ENCODE assay signal across 8 mouse cellular contexts in the genomic region with DNA sequence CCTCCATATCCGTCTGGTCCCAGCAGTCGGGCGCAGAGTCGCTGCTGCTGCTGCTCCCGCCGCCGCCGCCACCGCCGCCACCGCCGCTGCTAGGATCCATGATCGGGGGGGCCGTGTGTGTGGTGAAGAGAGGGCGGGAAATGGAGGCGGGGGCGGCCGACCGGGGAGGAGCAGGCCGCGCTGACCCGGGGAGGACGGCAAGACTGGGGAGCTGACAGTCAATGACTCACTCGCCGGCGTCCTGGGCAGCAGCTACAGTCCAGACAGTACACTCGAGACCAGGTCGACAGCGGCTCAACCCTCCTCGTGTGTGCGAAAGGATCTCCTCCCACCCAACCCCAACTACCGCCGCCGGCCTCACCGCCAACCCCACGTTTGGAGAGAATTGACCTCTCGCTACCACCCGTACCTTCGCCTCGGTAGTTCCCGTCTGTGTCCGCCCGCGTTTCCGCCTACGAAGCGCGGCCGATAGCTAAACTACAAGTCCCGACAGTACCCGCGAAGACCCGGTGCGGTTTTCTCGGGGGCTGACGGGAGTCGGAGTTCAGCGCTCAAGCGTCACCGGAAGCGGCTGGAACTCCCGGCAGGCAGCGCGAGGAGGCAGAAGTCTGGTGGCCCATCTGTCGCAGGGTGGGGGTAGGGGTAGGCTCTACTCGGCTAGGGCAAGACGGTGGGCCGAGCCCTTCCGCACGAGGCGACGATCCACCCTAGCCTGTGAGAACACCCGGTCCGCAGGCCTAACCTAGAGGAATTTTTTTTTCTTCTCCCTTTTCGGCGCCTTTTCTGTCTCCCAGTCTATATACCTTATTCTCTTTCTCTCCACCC. TPM values are rescaled to one million over a fixed set of nuclear protein-coding genes. Genes with fewer than 3 reads are reported as not detected.
DNase-seq lines count a peak whose midpoint lies in the region; ATAC-seq lines count a peak whose summit lies in the region.

A gene (minus strand): TSS at position 428 of the 825 bp plus-strand sequence.

- H3K4me2 ChIP-seq in forebrain, embryonic 14.5 days (ENCODE audit: low read length) = peak within 1 kb of the TSS; percentile 90
- peak within 1 kb of the TSS; percentile 91 for H3K4me2 ChIP-seq in neural tube, embryonic 15.5 days

- intact Hi-C loops in heart, postnatal 14 days (cut with DNase I) = loop anchor here (2.0 to 5.0 kb wide), 3 partner anchors 52 to 707 kb away; a partner anchor contains a TSS

- no peaks in the 10 kb centered on the region for H3K27me3 ChIP-seq in forebrain, embryonic 14.5 days (replicated peaks; ENCODE audit: control insufficient read depth, insufficient read depth, low read length)
- H3K27me3 ChIP-seq in neural tube, embryonic 15.5 days (replicated peaks) = no peaks in the 10 kb centered on the region

- ATAC-seq in forebrain, embryonic 14.5 days = peak; percentile 98
- peak; percentile 98 for ATAC-seq in neural tube, embryonic 15.5 days (ENCODE audit: low FRiP score)

- H3K9me3 ChIP-seq in forebrain, embryonic 14.5 days (replicated peaks; ENCODE audit: control insufficient read depth, low read length) = no peaks in the 10 kb centered on the region
- H3K9me3 ChIP-seq in neural tube, embryonic 15.5 days (replicated peaks) = no peaks in the 10 kb centered on the region

- peak within 1 kb of the TSS; percentile 99 for H3K4me3 ChIP-seq in forebrain, embryonic 14.5 days (ENCODE audit: low read depth, low read length)
- peak within 1 kb of the TSS; percentile 99 for H3K4me3 ChIP-seq in neural tube, embryonic 15.5 days (replicated peaks)

- H3K36me3 ChIP-seq in forebrain, embryonic 14.5 days (ENCODE audit: control insufficient read depth, insufficient read depth, low read length) = no peaks in the 10 kb centered on the region
- H3K36me3 ChIP-seq in neural tube, embryonic 15.5 days = no peaks in the 10 kb centered on the region

- peak within 1 kb of the TSS; percentile 93 for H3K27ac ChIP-seq in forebrain, embryonic 14.5 days (ENCODE audit: low read depth, low read length)
- H3K27ac ChIP-seq in neural tube, embryonic 15.5 days (replicated peaks) = peak within 1 kb of the TSS; percentile 94

- peaks cover 15% of the 10 kb centered on the region for H3K4me1 ChIP-seq in forebrain, embryonic 14.5 days (ENCODE audit: control insufficient read depth, insufficient read depth, low read length)
- H3K4me1 ChIP-seq in neural tube, embryonic 15.5 days = peaks cover 22% of the 10 kb centered on the region

- WGBS in forebrain, embryonic 14.5 days = under 1% methylated on average over 72 of the region's 76 CpGs
- WGBS in neural tube, embryonic 15.5 days = under 1% methylated on average over 70 of the region's 76 CpGs

- peak within 1 kb of the TSS; percentile 90 for H3K9ac ChIP-seq in forebrain, embryonic 14.5 days (ENCODE audit: low read length)
- peak within 1 kb of the TSS; percentile 94 for H3K9ac ChIP-seq in neural tube, embryonic 15.5 days (replicated peaks)

- peak; percentile 98 for DNase-seq in ES-CJ7 (ENCODE audit: low read depth, low spot score)
- peak; percentile 98 for DNase-seq in cerebellum, adult 11 months
- DNase-seq in forebrain, embryonic 14.5 days (ENCODE audit: low spot score) = peak; percentile 99
- DNase-seq in heart, postnatal 14 days = peak; percentile 97 to 98
- peak; percentile 99 for DNase-seq in layer of hippocampus, adult 11-12 months (ENCODE audit: low spot score)
- DNase-seq in lung, adult 18-20 months = peak; percentile 99
- DNase-seq in testis, postnatal 14 days (ENCODE audit: low spot score) = peak; percentile 99

RNA-seq across cellular contexts. Expression of the gene that starts here (rescaled TPM):
- 50.7 and 61.9 TPM in 2 replicates for polyA plus RNA-seq in forebrain, embryonic 14.5 days (2014; fragmentation: Nextera tagmentation; extraction: Ambion mirVana)
- 10 to 100 TPM; 62.5 to 69.6 TPM for total RNA-seq in heart, postnatal 14 days (2021)
- 48.4 and 52.1 TPM in 2 replicates for polyA plus RNA-seq in neural tube, embryonic 15.5 days (2015; fragmentation: Nextera tagmentation; extraction: Ambion mirVana)

Comparison
In these comparisons a context has a peak if more than half of its experiments do, and no peak if none do; other contexts are left out.
1. Peak in every context shown above with its lines: DNase-seq, ATAC-seq, H3K4me3 ChIP-seq and H3K27ac ChIP-seq.